20 mouse cellular contexts compared by ENCODE assay signal in genomic region chr11:51053230-51053629, GRCm38 (mm10). TPM values are rescaled to one million over a fixed set of nuclear protein-coding genes. Genes with fewer than 3 reads are reported as not detected.
DNase-seq lines count a peak whose midpoint lies in the region; ATAC-seq and TF ChIP-seq lines count a peak whose summit lies in the region.
"Had no signal": no experiment of that assay in that cellular context is flagged by ENCODE, and none has a peak within 500 bp of the region (broad histone marks: within the 10 kb centered on the region; RNA-seq: fewer than 3 reads in every experiment).

No protein-coding gene starts in this region.

- WGBS in heart, postnatal 0 days, result 39% methylated on average over 3 of the region's 3 CpGs
- 19% methylated on average over 3 of the region's 3 CpGs for WGBS in liver, embryonic 14.5 days (ENCODE audit: insufficient replicate concordance)

- no peak overlapping the region for H3K27ac ChIP-seq in heart, postnatal 0 days (ENCODE audit: low read depth)
- H3K27ac ChIP-seq in liver, embryonic 14.5 days, result no peak overlapping the region
- H3K27ac ChIP-seq: heart, embryonic 13.5 days; liver, embryonic 13.5 days; stomach, embryonic 15.5 days had no signal

- no peaks in the 10 kb centered on the region for H3K4me1 ChIP-seq in heart, postnatal 0 days (ENCODE audit: control insufficient read depth, insufficient read depth)
- H3K4me1 ChIP-seq in liver, embryonic 14.5 days (replicated peaks; ENCODE audit: control insufficient read depth in 2 of 2, insufficient read depth in 2 of 2, low read length in 1 of 2), result no peaks in the 10 kb centered on the region
- H3K4me1 ChIP-seq: heart, embryonic 13.5 days; liver, embryonic 13.5 days; stomach, embryonic 15.5 days had no signal

- H3K36me3 ChIP-seq in heart, postnatal 0 days (replicated peaks; ENCODE audit: control insufficient read depth, insufficient read depth, low read length), result no peaks in the 10 kb centered on the region
- no peaks in the 10 kb centered on the region for H3K36me3 ChIP-seq in liver, embryonic 14.5 days (replicated peaks; ENCODE audit: control insufficient read depth, insufficient read depth, low read depth)
- H3K36me3 ChIP-seq: G1E; heart, embryonic 13.5 days; liver, embryonic 13.5 days; stomach, embryonic 15.5 days had no signal

- no peak for DNase-seq in heart, postnatal 0 days (ENCODE audit: low spot score)
- no peak for DNase-seq in heart, adult 18-20 months
- DNase-seq in liver, embryonic 14.5 days (ENCODE audit: low read depth in 3 of 3, low spot score in 3 of 3), result no peak
- DNase-seq in liver, result no peak
- peak; percentile 48 for DNase-seq in ES-CJ7 (ENCODE audit: low read depth, low spot score)
- DNase-seq in adipocyte (ENCODE audit: low spot score), result peak; percentile 10
- DNase-seq in thymus, postnatal 36 days, result no peak
- DNase-seq: adrenal gland, postnatal 14 days; cerebellum, adult 11 months; kidney, adult 18-20 months; liver, embryonic 13.5 days had no signal

- TF ChIP-seq CTCF in heart, postnatal 0 days (IDR thresholded peaks at IDR 0.05; ENCODE audit: low read depth), result peak; percentile 57
- peak; percentile 33 for TF ChIP-seq CTCF in liver, embryonic 14.5 days (IDR thresholded peaks at IDR 0.05; ENCODE audit: low read depth)

- no peak overlapping the region for H3K4me2 ChIP-seq in heart, postnatal 0 days (ENCODE audit: low read depth, low read length)
- no peak overlapping the region for H3K4me2 ChIP-seq in liver, embryonic 14.5 days (ENCODE audit: low read depth)
- H3K4me2 ChIP-seq: heart, embryonic 13.5 days; liver, embryonic 13.5 days; stomach, embryonic 15.5 days had no signal

- ATAC-seq in heart, postnatal 0 days (ENCODE audit: insufficient read depth, low read depth), result no peak
- no peak for ATAC-seq in liver, embryonic 14.5 days (ENCODE audit: insufficient read depth)
- ATAC-seq in inflammation-experienced regulatory T-cells, adult 6 months, result no peak
- ATAC-seq: midbrain, embryonic 16.5 days had no signal

- H3K27me3 ChIP-seq in heart, postnatal 0 days (ENCODE audit: control insufficient read depth, insufficient read depth, low read length), result no peaks in the 10 kb centered on the region
- no peaks in the 10 kb centered on the region for H3K27me3 ChIP-seq in liver, embryonic 14.5 days (ENCODE audit: control insufficient read depth, insufficient read depth, low read length)
- H3K27me3 ChIP-seq: heart, embryonic 13.5 days; liver, embryonic 13.5 days; stomach, embryonic 15.5 days had no signal

- no peaks in the 10 kb centered on the region for H3K9me3 ChIP-seq in heart, postnatal 0 days (replicated peaks; ENCODE audit: control insufficient read depth, low read length)
- no peaks in the 10 kb centered on the region for H3K9me3 ChIP-seq in liver, embryonic 14.5 days (ENCODE audit: control insufficient read depth, low read length)
- H3K9me3 ChIP-seq: heart, embryonic 13.5 days; liver, embryonic 13.5 days; stomach, embryonic 15.5 days had no signal

- H3K4me3 ChIP-seq in heart, postnatal 0 days (ENCODE audit: low read depth, low read length), result no peak overlapping the region
- no peak overlapping the region for H3K4me3 ChIP-seq in liver, embryonic 14.5 days (ENCODE audit: insufficient read depth in 1 of 2, low read depth in 2 of 2, low read length in 2 of 2)
- H3K4me3 ChIP-seq: heart, embryonic 13.5 days; liver, embryonic 13.5 days; stomach, embryonic 15.5 days had no signal

- no peak overlapping the region for H3K9ac ChIP-seq in heart, postnatal 0 days (replicated peaks; ENCODE audit: low read depth, low read length)
- H3K9ac ChIP-seq in liver, embryonic 14.5 days (replicated peaks), result no peak overlapping the region
- H3K9ac ChIP-seq: heart, embryonic 13.5 days; liver, embryonic 13.5 days; stomach, embryonic 15.5 days had no signal

- TF ChIP-seq EP300 in heart, postnatal 0 days (IDR thresholded peaks at IDR 0.05; ENCODE audit: low read depth), result no peak
- no peak for TF ChIP-seq EP300 in liver, embryonic 14.5 days (IDR thresholded peaks at IDR 0.05; ENCODE audit: low read depth)

RNA-seq across cellular contexts. Expression of gene Olfr1375, which starts 5.3 kb away (rescaled TPM):
- total RNA-seq in heart, postnatal 0 days (2014; rRNA removed; ENCODE audit: low replicate concordance), result not detected in 2 replicates
- not detected in 2 replicates for polyA plus RNA-seq in heart, postnatal 0 days (2015; fragmentation: Nextera tagmentation; extraction: Ambion mirVana)
- not detected for total RNA-seq in heart, adult 18-20 months (2021)
- not detected in 2 replicates for polyA plus RNA-seq in liver, embryonic 14.5 days (2012; rRNA removed)
- polyA plus RNA-seq in liver, embryonic 14.5 days (2014; fragmentation: Nextera tagmentation; extraction: Ambion mirVana), result not detected in 2 replicates
- not detected for polyA plus RNA-seq in inflammation-experienced regulatory T-cells, adult 6 months (2017; shearing (Covaris generic))
- total RNA-seq: adrenal gland, postnatal 14 days; G1E; left cerebral cortex, adult 18-20 months; neutrophil, adult 5-6 weeks had no signal
- polyA plus RNA-seq: embryonic facial prominence, embryonic 14.5 days; frontal cortex, adult 2 months; G1E; heart, embryonic 13.5 days; liver, embryonic 13.5 days; midbrain, embryonic 16.5 days; stomach, embryonic 15.5 days had no signal

RNA-seq across cellular contexts. Expression of gene Zfp354a, which starts 5.8 kb away (rescaled TPM):
- 0.62 and 4.6 TPM in 2 replicates for total RNA-seq in heart, postnatal 0 days (2014; rRNA removed; ENCODE audit: low replicate concordance)
- polyA plus RNA-seq in heart, postnatal 0 days (2015; fragmentation: Nextera tagmentation; extraction: Ambion mirVana), result 3.4 and 4.2 TPM in 2 replicates
- 1 to 10 TPM; 2.1 to 2.3 TPM for total RNA-seq in heart, adult 18-20 months (2021)
- 0.47 and 1.1 TPM in 2 replicates for polyA plus RNA-seq in liver, embryonic 14.5 days (2012; rRNA removed)
- 1.00 and 1.1 TPM in 2 replicates for polyA plus RNA-seq in liver, embryonic 14.5 days (2014; fragmentation: Nextera tagmentation; extraction: Ambion mirVana)
- not detected for polyA plus RNA-seq in inflammation-experienced regulatory T-cells, adult 6 months (2017; shearing (Covaris generic))
- total RNA-seq: G1E; neutrophil, adult 5-6 weeks had no signal
- polyA plus RNA-seq: G1E had no signal

RNA-seq across cellular contexts. Expression of gene Olfr54, which starts 39.2 kb away (rescaled TPM):
- total RNA-seq in heart, postnatal 0 days (2014; rRNA removed; ENCODE audit: low replicate concordance), result not detected in 2 replicates
- not detected in 2 replicates for polyA plus RNA-seq in heart, postnatal 0 days (2015; fragmentation: Nextera tagmentation; extraction: Ambion mirVana)
- not detected for total RNA-seq in heart, adult 18-20 months (2021)
- polyA plus RNA-seq in liver, embryonic 14.5 days (2012; rRNA removed), result not detected in 2 replicates
- not detected in 2 replicates for polyA plus RNA-seq in liver, embryonic 14.5 days (2014; fragmentation: Nextera tagmentation; extraction: Ambion mirVana)
- not detected for polyA plus RNA-seq in inflammation-experienced regulatory T-cells, adult 6 months (2017; shearing (Covaris generic))
- total RNA-seq: left cerebral cortex, adult 18-20 months; neutrophil, adult 5-6 weeks had no signal
- polyA plus RNA-seq: frontal cortex, adult 2 months; G1E; heart, embryonic 13.5 days; liver, embryonic 13.5 days; midbrain, embryonic 16.5 days; stomach, embryonic 15.5 days had no signal

RNA-seq across cellular contexts. Expression of gene Olfr51, which starts 49.8 kb away (rescaled TPM):
- not detected in 2 replicates for total RNA-seq in heart, postnatal 0 days (2014; rRNA removed; ENCODE audit: low replicate concordance)
- polyA plus RNA-seq in heart, postnatal 0 days (2015; fragmentation: Nextera tagmentation; extraction: Ambion mirVana), result not detected in 2 replicates
- total RNA-seq in heart, adult 18-20 months (2021), result not detected
- polyA plus RNA-seq in liver, embryonic 14.5 days (2012; rRNA removed), result not detected in 2 replicates
- not detected in 2 replicates for polyA plus RNA-seq in liver, embryonic 14.5 days (2014; fragmentation: Nextera tagmentation; extraction: Ambion mirVana)
- polyA plus RNA-seq in inflammation-experienced regulatory T-cells, adult 6 months (2017; shearing (Covaris generic)), result not detected
- total RNA-seq: adrenal gland, postnatal 14 days; left cerebral cortex, adult 18-20 months; neutrophil, adult 5-6 weeks had no signal
- polyA plus RNA-seq: embryonic facial prominence, embryonic 14.5 days; frontal cortex, adult 2 months; G1E; heart, embryonic 13.5 days; liver, embryonic 13.5 days; midbrain, embryonic 16.5 days; stomach, embryonic 15.5 days had no signal

Comparison
In these comparisons a context has a peak if more than half of its experiments do, and no peak if none do; other contexts are left out.
1. DNase-seq: peak in ES-CJ7 (single experiment) and adipocyte (single experiment); none in heart, postnatal 0 days (single experiment), heart, adult 18-20 months (0 of 2), liver, embryonic 14.5 days (0 of 3), liver (single experiment) and thymus, postnatal 36 days (0 of 2).